In genomic region chr15:102624970-102625686, GRCm38 (mm10) we compare ENCODE assay signal across 8 mouse cellular contexts. TPM values are rescaled to one million over a fixed set of nuclear protein-coding genes. Genes with fewer than 3 reads are reported as not detected.
A peak's percentile ranks its signal among the peaks of the same experiment; 100 is the strongest.
DNase-seq lines count a peak whose midpoint lies in the region; ATAC-seq lines count a peak whose summit lies in the region.

Gene Gm28047, minus strand, starts transcription at chr15:102625067.
Gene Atf7, minus strand, starts transcription at chr15:102625464.

- H3K27ac ChIP-seq in hindbrain, embryonic 11.5 days (ENCODE audit: low read depth, low read length) = peak within 1 kb of the TSS; percentile 97

- ATAC-seq in hindbrain, embryonic 11.5 days (ENCODE audit: low FRiP score) = peak; percentile 100

- H3K36me3 ChIP-seq in hindbrain, embryonic 11.5 days (ENCODE audit: control insufficient read depth, insufficient read depth, low read length) = no peaks in the 10 kb centered on the region

- H3K4me2 ChIP-seq in hindbrain, embryonic 11.5 days (replicated peaks; ENCODE audit: low read depth, low read length) = peak within 1 kb of the TSS; percentile 76

- under 1% methylated on average over 47 of the region's 51 CpGs for WGBS in hindbrain, embryonic 11.5 days

- H3K4me3 ChIP-seq in hindbrain, embryonic 11.5 days (ENCODE audit: low read depth, low read length) = peak within 1 kb of the TSS; percentile 63

- DNase-seq in Muller cell, postnatal 12 days (ENCODE audit: inconsistent ontology term) = peak; percentile 100
- DNase-seq in cerebellum, adult 9-11 months = peak; percentile 99
- DNase-seq in frontal cortex, adult 2 months (ENCODE audit: extremely low spot score in 1 of 2, low spot score in 1 of 2) = peak; percentile 97 to 99
- DNase-seq in hindbrain, embryonic 11.5 days (ENCODE audit: low spot score) = peak; percentile 99
- DNase-seq in layer of hippocampus, postnatal 10 days (ENCODE audit: low spot score in 2 of 2) = peak; percentile 99 to 100
- peak; percentile 100 for DNase-seq in lung, postnatal 10 days
- peak; percentile 99 for DNase-seq in ovary, postnatal 36 days (ENCODE audit: low spot score)
- DNase-seq in thymus, postnatal 25 days = peak; percentile 99

- H3K9me3 ChIP-seq in hindbrain, embryonic 11.5 days (ENCODE audit: control insufficient read depth, low read length) = no peaks in the 10 kb centered on the region

- H3K9ac ChIP-seq in hindbrain, embryonic 11.5 days (ENCODE audit: low read depth, low read length) = peak within 1 kb of the TSS; percentile 84

- H3K4me1 ChIP-seq in hindbrain, embryonic 11.5 days (replicated peaks; ENCODE audit: control insufficient read depth, insufficient read depth, low read length) = peaks cover 3% of the 10 kb centered on the region; the same call in 1 of the 2 replicates

- H3K27me3 ChIP-seq in hindbrain, embryonic 11.5 days (ENCODE audit: control insufficient read depth, insufficient read depth, low read length) = no peaks in the 10 kb centered on the region

RNA-seq across cellular contexts. Expression of gene Gm28047, which starts in this region (rescaled TPM):
- 0.08 TPM in 1 of 2 replicates, not detected in the other for polyA plus RNA-seq in frontal cortex, adult 2 months (2012; rRNA removed)
- 0.93 TPM in 1 of 2 replicates, not detected in the other for polyA plus RNA-seq in hindbrain, embryonic 11.5 days (2014; fragmentation: Nextera tagmentation; extraction: Ambion mirVana)
- total RNA-seq in layer of hippocampus, postnatal 10 days (2021) = under 1 TPM in 1 of 2 experiments, not detected in 1; 0.60 TPM

RNA-seq across cellular contexts. Expression of gene Atf7, which starts in this region (rescaled TPM):
- polyA plus RNA-seq in frontal cortex, adult 2 months (2012; rRNA removed) = 44.1 and 45.1 TPM in 2 replicates
- 14.7 and 15.5 TPM in 2 replicates for polyA plus RNA-seq in hindbrain, embryonic 11.5 days (2014; fragmentation: Nextera tagmentation; extraction: Ambion mirVana)
- 10 to 100 TPM; 39.4 to 40.5 TPM for total RNA-seq in layer of hippocampus, postnatal 10 days (2021)

Comparison
In these comparisons a context has a peak if more than half of its experiments do, and no peak if none do; other contexts are left out.
1. Peak in every context shown above with its lines: DNase-seq, ATAC-seq, H3K4me3 ChIP-seq and H3K27ac ChIP-seq.